Mouse (Mus musculus) embryonic facial prominence, embryonic 15.5 days (tissue): ENCODE measurements around the gene Alox12. TPM values are rescaled to one million over a fixed set of nuclear protein-coding genes. Genes with fewer than 3 reads are reported as not detected.

Source experiments
- ATAC-seq: fragments of 200-750 bp; cut with Nextera tagmentation; 2 replicates; pipeline ENCODE4 v1.8.0; 2017; ENCODE audit warnings: low read depth, moderate TSS enrichment; ENCODE audit not compliant: insufficient number of reproducible peaks, low FRiP score, low TSS enrichment
- H3K27ac ChIP-seq: fragments of 300-500 bp; sonication (generic); replicated peaks from 2 replicates; pipeline ENCODE4 v1.5.1; 2015; ENCODE audit warnings: mild to moderate bottlenecking, inconsistent platforms
- H3K27me3 ChIP-seq: fragments of 300-500 bp; sonication (generic); 2 replicates; pipeline ENCODE4 v1.6.1; 2015; ENCODE audit warnings: inconsistent platforms
- H3K36me3 ChIP-seq: fragments of 300-500 bp; sonication (generic); 2 replicates; pipeline ENCODE4 v1.6.1; 2015; ENCODE audit warnings: mild to moderate bottlenecking, inconsistent platforms
- H3K4me1 ChIP-seq: fragments of 300-500 bp; sonication (generic); 2 replicates; pipeline ENCODE4 v1.6.1; 2015; ENCODE audit warnings: inconsistent platforms
- H3K4me2 ChIP-seq: fragments of 300-500 bp; sonication (generic); replicated peaks from 2 replicates; pipeline ENCODE4 v1.6.1; 2015; ENCODE audit warnings: mild to moderate bottlenecking, inconsistent platforms
- H3K4me3 ChIP-seq: fragments of 300-500 bp; sonication (generic); replicated peaks from 2 replicates; pipeline ENCODE4 v1.5.1; 2015; ENCODE audit warnings: mild to moderate bottlenecking, inconsistent platforms
- H3K9ac ChIP-seq: fragments of 300-500 bp; sonication (generic); 2 replicates; pipeline ENCODE4 v1.6.1; 2015; ENCODE audit warnings: inconsistent platforms
- H3K9me3 ChIP-seq: fragments of 300-500 bp; sonication (generic); replicated peaks from 2 replicates; pipeline ENCODE4 v1.6.1; 2016; ENCODE audit warnings: inconsistent platforms
- WGBS: fragments of 180-500 bp; shearing (Covaris S2); methylation state at CpG from one replicate; pipeline ENCODE4 v1.1.7; 2015; 5-methylcytosine and 5-hydroxymethylcytosine counted together
- polyA plus RNA-seq: library from polyadenylated mRNA; unstranded; fragments of >200 nt; fragmentation: Nextera tagmentation; extraction: Ambion mirVana; gene quantifications from 2 replicates; pipeline ENCODE4 v1.2.1, GENCODE M21; 2015

Gene Alox12
- polyA plus RNA-seq, 1 experiment from 2014 or later: 17.6 TPM

DNA sequence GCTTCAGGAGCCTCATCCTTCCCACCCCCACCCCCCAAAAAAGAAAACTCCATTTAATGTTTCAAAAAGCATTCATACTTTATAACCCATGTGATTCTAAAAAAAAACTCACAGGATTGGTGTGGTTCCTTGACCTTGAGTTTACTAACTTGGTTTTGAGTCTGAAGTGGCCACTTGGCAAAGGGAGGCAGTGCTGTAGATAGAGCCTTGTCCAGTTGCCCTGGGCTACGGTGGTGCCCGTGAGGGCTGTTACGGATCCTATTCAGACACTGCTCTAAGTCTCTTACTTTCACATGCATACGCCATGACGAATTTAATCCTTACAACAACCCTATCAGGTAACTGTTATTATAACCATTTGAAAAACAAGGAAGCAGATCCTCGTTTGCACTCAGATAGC, 43.2 kb downstream of the Alox12 start:
- H3K27ac ChIP-seq: no peak overlapping the region
- H3K9me3 ChIP-seq: no peaks in the 10 kb centered on the region
- H3K36me3 ChIP-seq: 0 out of 2 replicates have a peak, but pooled peaks cover 2% of the 10 kb centered on the region
- no peak overlapping the region for H3K9ac ChIP-seq
- no peak overlapping the region for H3K4me2 ChIP-seq
- WGBS: 64% methylated on average over 6 of the region's 6 CpGs
- H3K4me3 ChIP-seq: no peak overlapping the region
- H3K27me3 ChIP-seq: peaks cover 52% of the 10 kb centered on the region
- ATAC-seq: no peak
- peaks cover 23% of the 10 kb centered on the region for H3K4me1 ChIP-seq

DNA sequence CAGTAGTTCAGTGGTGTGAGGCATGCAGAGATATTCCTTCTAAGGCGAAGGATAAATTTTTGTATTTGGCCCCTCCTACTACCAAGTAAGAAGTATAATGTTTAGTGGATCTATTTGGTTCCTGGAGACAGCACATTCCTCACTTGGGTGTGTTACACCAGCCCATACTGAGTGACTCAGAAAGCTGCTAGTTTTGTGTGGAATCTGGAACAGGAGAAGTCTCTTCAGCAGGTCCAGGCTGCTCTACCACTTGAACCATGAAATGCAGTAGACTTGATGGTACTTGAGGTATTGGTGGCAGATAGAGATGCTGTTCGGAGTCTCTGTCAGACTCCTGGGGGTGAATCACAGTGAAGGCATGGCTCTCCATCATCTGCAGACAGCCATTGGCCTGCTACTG, 44.5 kb downstream of the Alox12 start:
- Histone ChIP-seq H3K4me1 (peaks cover 22% of the 10 kb centered on the region), H3K27me3 (peaks cover 39% of the 10 kb centered on the region), H3K27ac (no peak overlapping the region), H3K4me2 (no peak overlapping the region), H3K36me3 (no peaks in the 10 kb centered on the region), H3K9me3 (no peaks in the 10 kb centered on the region), H3K4me3 (no peak overlapping the region), H3K9ac (no peak overlapping the region)
- ATAC-seq: no peak
- WGBS: 78% methylated on average over 2 of the region's 2 CpGs

DNA sequence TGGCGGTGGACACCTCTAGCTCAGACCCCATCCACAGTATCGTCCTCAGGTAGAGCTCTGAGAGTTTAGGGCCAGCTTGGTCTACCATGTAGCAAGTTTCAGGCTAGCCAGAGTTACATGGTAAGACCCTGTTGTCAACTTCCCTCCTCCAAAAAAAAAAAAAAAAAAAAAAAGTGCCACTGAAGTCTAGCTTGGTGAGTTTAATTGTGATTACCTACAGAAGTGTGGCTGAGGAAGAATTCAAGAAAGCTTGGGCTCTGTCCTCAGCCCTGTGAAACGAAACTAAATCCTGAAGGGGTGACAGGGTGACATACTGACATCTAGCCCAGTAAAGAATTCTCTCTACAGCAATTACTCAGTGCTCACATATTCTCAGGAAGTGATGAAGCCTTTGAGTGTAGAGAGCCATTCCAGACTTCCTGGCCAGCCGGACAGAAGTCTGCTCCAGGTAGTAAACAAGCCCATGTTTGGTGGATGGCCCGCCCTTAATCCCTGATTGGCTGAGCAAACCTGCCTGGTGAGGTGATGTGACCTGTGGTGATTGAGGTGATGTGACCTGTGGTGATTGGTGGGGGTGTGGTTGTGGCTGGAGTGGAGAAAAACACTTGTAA, 46.3 kb downstream of the Alox12 start:
- H3K4me1 ChIP-seq: peaks cover 4% of the 10 kb centered on the region
- H3K9ac ChIP-seq: no peak overlapping the region
- 68% methylated on average over 5 of the region's 5 CpGs for WGBS
- no peak overlapping the region for H3K4me2 ChIP-seq
- no peaks in the 10 kb centered on the region for H3K36me3 ChIP-seq
- H3K27me3 ChIP-seq: peaks cover 21% of the 10 kb centered on the region
- no peak overlapping the region for H3K4me3 ChIP-seq
- no peak overlapping the region for H3K27ac ChIP-seq
- ATAC-seq: no peak
- no peaks in the 10 kb centered on the region for H3K9me3 ChIP-seq

DNA sequence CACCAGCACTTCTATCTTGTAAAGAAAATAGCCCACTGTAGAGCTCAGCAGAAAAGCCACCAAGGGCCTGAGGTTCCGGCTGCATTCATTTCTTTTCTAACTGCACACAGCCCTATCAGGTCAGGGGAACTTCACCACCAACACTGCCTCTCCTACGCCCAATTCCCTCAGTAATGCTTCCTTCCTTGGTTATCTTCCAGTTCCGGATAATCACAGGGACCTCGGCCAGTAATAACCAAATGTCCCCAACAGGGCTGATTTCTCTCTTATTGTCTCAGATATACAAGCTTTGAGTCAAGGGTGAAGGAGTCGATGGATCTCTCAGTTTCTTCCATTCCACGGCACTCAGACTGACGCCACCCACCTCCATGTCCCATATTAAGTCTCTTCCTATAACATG, 47.9 kb downstream of the Alox12 start:
- WGBS: 81% methylated on average over 7 of the region's 7 CpGs
- H3K36me3 ChIP-seq: no peaks in the 10 kb centered on the region
- H3K9me3 ChIP-seq: no peaks in the 10 kb centered on the region
- 0 out of 2 replicates have a peak, but pooled peaks cover 7% of the 10 kb centered on the region for H3K27me3 ChIP-seq
- H3K4me2 ChIP-seq: no peak overlapping the region
- H3K27ac ChIP-seq: no peak overlapping the region
- no peak overlapping the region for H3K9ac ChIP-seq
- H3K4me3 ChIP-seq: no peak overlapping the region
- H3K4me1 ChIP-seq: no peaks in the 10 kb centered on the region
- no peak for ATAC-seq

DNA sequence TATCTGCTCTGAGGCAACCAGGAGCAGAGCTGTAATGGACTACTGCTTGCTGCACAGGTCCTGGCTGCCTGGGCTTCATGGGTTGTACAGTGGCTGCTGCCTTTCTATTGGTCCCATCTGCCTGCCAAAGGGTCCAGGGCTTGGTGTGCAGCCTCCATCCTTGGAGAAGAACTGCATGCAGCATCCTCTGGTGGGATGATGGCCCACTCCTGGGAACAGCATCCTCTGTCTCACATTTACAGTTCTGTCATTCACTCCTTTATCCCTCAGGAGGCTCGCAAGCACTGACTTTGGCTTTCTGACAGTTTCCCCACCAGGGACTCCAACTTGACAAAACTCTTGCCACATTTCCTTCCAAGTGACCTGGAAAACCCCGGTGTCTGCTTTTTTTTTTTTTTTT, 48.4 kb downstream of the Alox12 start:
- Histone ChIP-seq H3K9me3 (no peaks in the 10 kb centered on the region), H3K4me2 (no peak overlapping the region), H3K9ac (no peak overlapping the region), H3K4me1 (no peaks in the 10 kb centered on the region), H3K36me3 (no peaks in the 10 kb centered on the region), H3K27ac (no peak overlapping the region), H3K4me3 (no peak overlapping the region), H3K27me3 (0 out of 2 replicates have a peak, but pooled peaks cover 2% of the 10 kb centered on the region)
- 62% methylated on average over 2 of the region's 2 CpGs for WGBS
- ATAC-seq: no peak

DNA sequence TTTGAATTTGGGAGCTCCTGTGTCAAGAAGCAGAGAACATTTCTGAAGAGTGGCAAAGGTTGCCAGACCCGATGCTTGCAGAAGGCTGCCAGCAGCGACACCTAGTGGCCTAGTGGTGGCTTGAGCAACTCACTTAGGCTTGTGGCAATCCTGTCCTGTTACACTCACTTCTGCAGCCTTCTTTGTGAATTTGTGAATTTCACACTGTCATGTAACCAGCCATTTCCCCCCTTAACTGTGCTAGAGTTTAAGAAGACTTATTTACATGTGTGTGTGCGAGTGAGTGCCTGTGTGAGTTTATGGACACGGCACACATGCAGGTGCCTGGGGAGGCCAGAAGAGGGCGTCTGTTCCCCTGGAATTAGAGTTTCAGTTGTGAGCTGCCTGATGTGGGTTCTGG, 53.5 kb downstream of the Alox12 start:
- H3K36me3 ChIP-seq: no peaks in the 10 kb centered on the region
- no peak overlapping the region for H3K9ac ChIP-seq
- no peak overlapping the region for H3K4me3 ChIP-seq
- H3K4me2 ChIP-seq: no peak overlapping the region
- WGBS: 39% methylated on average over 5 of the region's 5 CpGs
- H3K27me3 ChIP-seq: no peaks in the 10 kb centered on the region
- no peak for ATAC-seq
- H3K9me3 ChIP-seq: no peaks in the 10 kb centered on the region
- no peak overlapping the region for H3K27ac ChIP-seq
- H3K4me1 ChIP-seq: no peaks in the 10 kb centered on the region; the same call in 1 of the 2 replicates

DNA sequence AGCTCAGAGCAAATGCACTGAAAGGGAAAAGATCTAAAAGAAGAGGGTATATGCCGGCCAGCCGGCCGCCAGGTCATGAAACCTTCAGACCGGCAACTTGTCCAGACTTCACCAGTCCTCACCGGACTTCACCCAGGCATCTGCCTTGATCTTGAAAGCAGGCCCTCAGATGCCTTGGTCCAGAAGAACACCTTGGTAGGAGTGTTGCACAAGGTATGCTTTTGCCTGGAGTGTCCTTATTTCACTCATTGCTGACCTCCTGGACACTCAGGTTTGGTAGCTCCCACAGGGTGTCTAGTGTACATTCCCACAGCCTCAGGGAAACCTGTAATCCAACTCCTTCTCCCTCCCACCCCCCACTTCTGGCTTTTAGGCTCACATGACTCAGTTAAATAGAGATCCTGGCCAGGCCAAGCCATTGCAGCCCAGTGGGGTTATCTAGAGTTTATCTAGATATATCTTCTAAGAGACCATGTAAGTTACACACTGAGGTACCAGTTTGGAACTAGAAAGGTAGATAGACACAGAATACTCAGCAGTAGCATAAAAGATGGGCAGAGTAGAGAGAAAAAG, 55.0 kb downstream of the Alox12 start:
- Histone ChIP-seq H3K9me3 (no peaks in the 10 kb centered on the region), H3K27me3 (no peaks in the 10 kb centered on the region), H3K4me1 (no peaks in the 10 kb centered on the region; the same call in 1 of the 2 replicates), H3K27ac (no peak overlapping the region), H3K4me2 (no peak overlapping the region), H3K4me3 (no peak overlapping the region), H3K36me3 (no peaks in the 10 kb centered on the region), H3K9ac (no peak overlapping the region)
- 70% methylated on average over 5 of the region's 5 CpGs for WGBS
- no peak for ATAC-seq

DNA sequence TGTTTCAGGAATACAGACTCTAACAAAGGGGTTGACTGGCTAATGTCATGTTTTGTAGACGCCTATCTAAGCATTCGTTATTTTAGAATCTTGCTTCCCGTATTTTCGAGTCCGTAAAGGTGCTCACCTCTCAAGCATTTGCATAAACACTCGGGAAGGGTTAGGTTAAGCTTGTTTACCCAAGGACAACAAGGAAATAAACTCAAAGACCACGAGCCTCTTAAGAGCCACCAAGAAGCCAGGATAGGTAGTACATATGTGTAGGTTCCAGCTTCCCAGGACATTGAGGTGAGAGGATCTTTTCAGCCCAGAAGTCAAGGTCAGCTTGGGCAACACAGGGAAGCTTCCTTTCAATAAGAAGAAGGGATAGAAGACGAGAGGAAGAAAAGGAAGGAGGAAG, 56.0 kb downstream of the Alox12 start:
- Histone ChIP-seq H3K4me2 (no peak overlapping the region), H3K4me1 (no peaks in the 10 kb centered on the region; the same call in 1 of the 2 replicates), H3K9ac (no peak overlapping the region), H3K4me3 (no peak overlapping the region), H3K36me3 (no peaks in the 10 kb centered on the region), H3K9me3 (no peaks in the 10 kb centered on the region), H3K27me3 (no peaks in the 10 kb centered on the region), H3K27ac (no peak overlapping the region)
- ATAC-seq: no peak
- WGBS: 78% methylated on average over 8 of the region's 8 CpGs

DNA sequence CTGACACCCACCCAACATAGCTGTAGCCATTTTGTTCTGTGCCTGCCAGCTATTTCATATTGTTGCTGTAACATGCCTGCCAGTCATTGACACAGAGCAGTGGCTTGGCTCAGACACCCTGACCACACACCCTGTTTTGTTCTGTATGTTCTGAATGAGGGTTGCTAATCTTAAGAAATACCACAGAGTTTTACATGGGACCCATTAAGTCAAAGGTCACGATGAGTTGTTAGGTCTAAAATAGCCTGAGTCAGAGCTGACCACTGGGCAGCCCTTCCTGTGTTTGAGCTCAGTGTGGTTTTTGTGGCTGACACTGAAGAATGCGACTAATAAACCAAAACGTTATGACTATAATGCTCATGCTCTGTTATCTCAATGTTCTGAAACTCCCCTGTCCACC, 56.8 kb downstream of the Alox12 start:
- no peaks in the 10 kb centered on the region for H3K36me3 ChIP-seq
- H3K9ac ChIP-seq: no peak overlapping the region
- no peak overlapping the region for H3K27ac ChIP-seq
- no peak overlapping the region for H3K4me2 ChIP-seq
- WGBS: 78% methylated on average over 3 of the region's 3 CpGs
- H3K4me1 ChIP-seq: no peaks in the 10 kb centered on the region; the same call in 1 of the 2 replicates
- no peak overlapping the region for H3K4me3 ChIP-seq
- no peak for ATAC-seq
- H3K27me3 ChIP-seq: no peaks in the 10 kb centered on the region
- no peaks in the 10 kb centered on the region for H3K9me3 ChIP-seq

DNA sequence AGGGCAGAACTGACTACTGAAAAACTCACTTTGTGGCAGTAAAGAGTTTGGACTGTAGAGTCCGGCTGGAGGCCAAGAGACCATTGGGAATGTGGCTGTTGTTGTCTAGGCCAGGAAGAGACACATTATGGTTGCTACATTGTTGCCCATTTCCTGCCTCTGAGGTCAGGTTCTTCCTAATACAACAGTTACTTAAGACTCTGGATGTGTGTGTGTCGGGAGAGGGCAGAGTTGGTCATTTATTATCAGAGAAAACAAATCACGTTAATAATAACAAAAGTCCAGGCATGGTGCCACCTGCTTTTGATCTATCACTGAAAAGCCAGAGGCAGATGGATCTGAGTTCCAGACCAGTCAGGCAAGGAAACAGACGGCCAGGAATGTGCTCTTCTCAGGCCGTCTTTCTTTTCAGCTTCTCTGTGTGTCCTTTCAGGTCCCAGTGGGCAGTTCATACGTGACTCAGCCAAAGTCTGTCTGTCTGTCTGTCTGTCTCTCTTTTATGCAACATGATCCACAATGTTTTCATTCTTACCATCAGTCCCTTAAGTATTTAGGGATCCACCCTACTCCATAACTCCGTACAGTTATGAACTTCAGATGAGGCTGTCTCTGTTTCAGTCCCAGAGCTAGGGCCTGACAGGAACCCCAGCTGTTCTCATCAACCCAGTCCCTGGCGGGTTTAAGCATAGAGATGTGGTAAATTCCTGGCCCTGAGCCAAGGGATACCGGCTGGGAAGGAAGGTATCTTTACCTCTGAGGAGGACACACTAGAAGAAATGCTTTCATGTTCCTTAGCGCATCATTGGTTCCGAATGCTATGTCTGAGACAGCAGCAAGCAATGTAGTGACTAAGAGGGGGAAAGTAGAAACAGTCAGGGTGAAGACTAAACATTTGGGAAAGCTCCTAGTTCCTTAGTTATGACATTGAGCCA, 61.5 kb downstream of the Alox12 start:
- WGBS: 43% methylated on average over 11 of the region's 11 CpGs

DNA sequence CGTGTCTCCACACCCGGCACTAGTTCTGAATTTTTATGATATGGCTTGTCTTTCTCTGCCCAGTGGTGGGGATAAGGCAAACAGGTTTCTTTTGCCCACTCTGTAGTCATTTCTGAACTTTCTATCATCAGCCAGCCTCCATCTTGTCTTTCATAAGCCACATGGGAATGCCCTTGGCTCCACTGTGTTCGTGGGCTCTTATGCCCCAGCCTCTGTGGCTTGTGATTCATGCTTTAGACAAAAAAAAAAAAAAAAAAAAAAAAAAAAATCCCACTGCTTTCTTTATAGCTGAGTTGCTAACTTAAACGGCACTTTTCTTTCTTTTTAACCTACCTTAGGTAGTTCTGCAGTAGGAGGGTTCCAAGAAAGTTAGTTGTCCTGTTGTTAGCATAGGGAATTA, 63.0 kb downstream of the Alox12 start:
- Histone ChIP-seq H3K9me3 (no peaks in the 10 kb centered on the region), H3K4me2 (no peak overlapping the region), H3K9ac (no peak overlapping the region), H3K36me3 (no peaks in the 10 kb centered on the region), H3K27ac (no peak overlapping the region), H3K4me3 (no peak overlapping the region), H3K4me1 (no peaks in the 10 kb centered on the region), H3K27me3 (no peaks in the 10 kb centered on the region)
- WGBS: 70% methylated on average over 4 of the region's 4 CpGs
- no peak for ATAC-seq

More for the DNA sequence above, 61.5 kb downstream of the Alox12 start:
- Histone ChIP-seq H3K27me3 (no peaks in the 10 kb centered on the region), H3K4me1 (no peaks in the 10 kb centered on the region), H3K4me2 (no peak overlapping the region), H3K27ac (no peak overlapping the region), H3K4me3 (no peak overlapping the region), H3K36me3 (no peaks in the 10 kb centered on the region), H3K9ac (no peak overlapping the region), H3K9me3 (no peaks in the 10 kb centered on the region)
- ATAC-seq: no peak
